Mouse (Mus musculus) C2C12 (cell line): ENCODE measurements around the gene Runx1.

Source experiments
- CTCF ChIP-seq: IDR thresholded peaks from one replicate; pipeline ENCODE4 v1.5.1; 2011; ENCODE audit not compliant: control insufficient read depth, insufficient read depth, insufficient read length
- MAX ChIP-seq: IDR thresholded peaks from one replicate; pipeline ENCODE4 v1.6.1; 2011; ENCODE audit warnings: mild to moderate bottlenecking, control low read depth

DNA sequence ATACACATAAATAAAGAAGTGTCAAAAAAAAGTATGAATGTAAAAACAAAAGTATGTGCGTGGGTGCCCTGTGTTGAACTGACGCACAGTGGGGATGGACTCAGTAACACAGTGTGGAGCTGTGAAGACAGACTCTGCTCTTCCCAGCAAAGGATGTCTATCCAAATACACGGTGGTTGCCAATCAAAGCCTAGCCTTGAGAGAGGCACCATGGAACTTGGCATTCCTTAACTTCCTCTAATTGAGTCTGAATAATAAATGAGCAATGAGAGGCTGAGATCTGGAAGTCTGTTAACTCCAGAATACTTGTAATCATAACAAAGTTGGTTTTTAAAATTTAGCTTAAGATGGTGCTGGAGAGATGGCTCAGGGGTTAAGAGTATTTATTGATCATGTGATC is 62.3 kb downstream of the Runx1 start:
- TF ChIP-seq CTCF (no peak), MAX (no peak)
